In the genomic region with DNA sequence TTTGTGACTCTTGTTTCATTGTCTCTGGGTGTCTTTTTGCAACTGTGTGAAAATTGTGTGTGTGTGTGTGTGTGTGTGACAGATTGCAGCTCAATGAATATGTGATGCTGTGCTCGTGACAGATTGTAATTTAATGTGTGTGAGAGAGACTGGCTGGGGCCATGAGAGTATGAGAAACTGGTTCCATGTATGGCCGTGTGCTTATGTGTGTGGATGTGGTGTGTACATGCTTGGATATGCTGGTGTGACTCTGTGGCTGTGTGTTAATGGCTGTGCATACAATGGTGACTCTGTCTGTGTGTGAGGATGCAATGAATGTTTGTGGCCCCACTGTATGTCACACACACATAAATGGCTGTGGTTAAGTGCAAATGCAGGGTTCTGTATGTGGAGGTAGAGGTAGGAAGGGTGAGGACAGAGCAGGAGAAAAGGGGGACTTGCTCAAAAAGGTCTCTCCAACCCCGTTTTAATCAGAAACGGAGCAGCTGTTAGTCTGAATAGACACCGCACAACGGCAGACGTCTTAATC, we compare ENCODE assay signal across 16 mouse cellular contexts. TPM values are rescaled to one million over a fixed set of nuclear protein-coding genes. Genes with fewer than 3 reads are reported as not detected.
DNase-seq lines count a peak whose midpoint lies in the region; ATAC-seq and TF ChIP-seq lines count a peak whose summit lies in the region.
"Had no signal": no experiment of that assay in that cellular context is flagged by ENCODE, and none has a peak within 500 bp of the region (broad histone marks: within the 10 kb centered on the region; RNA-seq: fewer than 3 reads in every experiment).

No protein-coding gene starts in this region.

- H3K9me3 ChIP-seq in hindbrain, embryonic 13.5 days = no peaks in the 10 kb centered on the region
- H3K9me3 ChIP-seq in midbrain, embryonic 13.5 days = no peaks in the 10 kb centered on the region
- H3K9me3 ChIP-seq: embryonic facial prominence, embryonic 12.5 days; heart, embryonic 13.5 days had no signal

- peak overlapping the region; percentile 39; the same call in 1 of the 2 replicates for H3K9ac ChIP-seq in hindbrain, embryonic 13.5 days
- peak overlapping the region; percentile 3; the same call in 1 of the 2 replicates for H3K9ac ChIP-seq in midbrain, embryonic 13.5 days (replicated peaks)
- H3K9ac ChIP-seq: embryonic facial prominence, embryonic 12.5 days; heart, embryonic 13.5 days; liver, postnatal 0 days had no signal

- peak overlapping the region; percentile 11; the same call in 1 of the 2 replicates for H3K4me2 ChIP-seq in hindbrain, embryonic 13.5 days
- peak overlapping the region; percentile 35 for H3K4me2 ChIP-seq in midbrain, embryonic 13.5 days (replicated peaks)
- H3K4me2 ChIP-seq: embryonic facial prominence, embryonic 12.5 days; heart, embryonic 13.5 days had no signal

- peak overlapping the region; percentile 87 for H3K27ac ChIP-seq in hindbrain, embryonic 13.5 days
- peak overlapping the region; percentile 75 for H3K27ac ChIP-seq in midbrain, embryonic 13.5 days
- H3K27ac ChIP-seq: embryonic facial prominence, embryonic 12.5 days; heart, embryonic 13.5 days had no signal

- peak; percentile 56 for ATAC-seq in hindbrain, embryonic 13.5 days (ENCODE audit: low FRiP score)
- ATAC-seq in midbrain, embryonic 13.5 days = peak; percentile 83
- ATAC-seq: liver, postnatal 0 days had no signal

- 30% methylated on average over 7 of the region's 7 CpGs for WGBS in hindbrain, embryonic 13.5 days
- 21% methylated on average over 7 of the region's 7 CpGs for WGBS in midbrain, embryonic 13.5 days

- peaks cover 17% of the 10 kb centered on the region for H3K4me1 ChIP-seq in hindbrain, embryonic 13.5 days (replicated peaks)
- peaks cover 22% of the 10 kb centered on the region for H3K4me1 ChIP-seq in midbrain, embryonic 13.5 days (replicated peaks)
- H3K4me1 ChIP-seq: embryonic facial prominence, embryonic 12.5 days had no signal

- TF ChIP-seq POLR2A in brain, embryonic 14.5 days (IDR thresholded peaks at IDR 0.05; ENCODE audit: borderline replicate concordance, extremely low read depth, insufficient read depth, insufficient read length, poor library complexity, severe bottlenecking) = no peak

- intact Hi-C loops in heart, postnatal 25 days (cut with DNase I) = no loop called here

- peak; percentile 56 for DNase-seq in heart, adult 11 months
- DNase-seq in heart, postnatal 25 days (ENCODE audit: low spot score) = no peak
- peak; percentile 54 for DNase-seq in brain, embryonic 14.5 days (ENCODE audit: low read depth)
- no peak for DNase-seq in cerebellum, adult 11-12 months
- no peak for DNase-seq in gastrocnemius, postnatal 10 days
- DNase-seq in lung, adult 18-20 months = no peak
- DNase-seq: adrenal gland, adult 2 months; kidney, adult 9 months; kidney, postnatal 4 days; liver had no signal

- H3K4me3 ChIP-seq in hindbrain, embryonic 13.5 days = no peak overlapping the region
- no peak overlapping the region for H3K4me3 ChIP-seq in midbrain, embryonic 13.5 days (replicated peaks)
- H3K4me3 ChIP-seq: embryonic facial prominence, embryonic 12.5 days; heart, embryonic 13.5 days had no signal

- no peaks in the 10 kb centered on the region for H3K27me3 ChIP-seq in hindbrain, embryonic 13.5 days
- 0 out of 2 replicates have a peak, but pooled peaks cover 5% of the 10 kb centered on the region for H3K27me3 ChIP-seq in midbrain, embryonic 13.5 days

- no peak for TF ChIP-seq CTCF in brain, embryonic 14.5 days (IDR thresholded peaks at IDR 0.05; ENCODE audit: borderline replicate concordance, extremely low read depth, insufficient read depth, insufficient read length)

- no peaks in the 10 kb centered on the region for H3K36me3 ChIP-seq in hindbrain, embryonic 13.5 days
- no peaks in the 10 kb centered on the region for H3K36me3 ChIP-seq in midbrain, embryonic 13.5 days
- H3K36me3 ChIP-seq: embryonic facial prominence, embryonic 12.5 days; heart, embryonic 13.5 days had no signal

RNA-seq across cellular contexts. Expression of a gene that starts 45.3 kb away (rescaled TPM):
- 1 to 10 TPM; 2.6 to 5.6 TPM for total RNA-seq in heart, postnatal 25 days (2021)
- polyA plus RNA-seq in brain, embryonic 14.5 days (2012; rRNA removed) = 22.7 and 35.4 TPM in 2 replicates
- polyA plus RNA-seq in hindbrain, embryonic 13.5 days (2015; fragmentation: Nextera tagmentation; extraction: Ambion mirVana) = 0.73 and 0.83 TPM in 2 replicates
- 0.69 and 0.77 TPM in 2 replicates for polyA plus RNA-seq in midbrain, embryonic 13.5 days (2015; fragmentation: Nextera tagmentation; extraction: Ambion mirVana)
- total RNA-seq in gastrocnemius, postnatal 10 days (2021) = 10 to 100 TPM; 11.9 to 12.5 TPM
- total RNA-seq: hematopoietic stem cell, adult 5-6 weeks had no signal
- polyA plus RNA-seq: heart, embryonic 13.5 days; liver, postnatal 0 days had no signal

Comparison
In these comparisons a context has a peak if more than half of its experiments do, and no peak if none do; other contexts are left out.
1. DNase-seq: peak in heart, adult 11 months (single experiment) and brain, embryonic 14.5 days (single experiment); none in heart, postnatal 25 days (single experiment), cerebellum, adult 11-12 months (single experiment), gastrocnemius, postnatal 10 days (single experiment) and lung, adult 18-20 months (0 of 2).
2. RNA of a gene that starts 45.3 kb away (polyA plus RNA-seq): 22.7 to 35.4 TPM in brain, embryonic 14.5 days; 0.73 to 0.83 TPM in hindbrain, embryonic 13.5 days and 0.69 to 0.77 TPM in midbrain, embryonic 13.5 days; every median in the first group is over 10 times any median in the second.